Mouse (Mus musculus): ENCODE data around the gene Elmo1. TPM values are rescaled to one million over a fixed set of nuclear protein-coding genes. Genes with fewer than 3 reads are reported as not detected.

The Elmo1 gene
- total RNA-seq, 2 experiments from 2014 or later, result 28.5 to 36.9 TPM

GRCm38 (mm10) chr13:20093307-20094045 is 3.1 kb downstream of the Elmo1 start:
- DNase-seq (ENCODE audit: low spot score in 2 of 2), result no peak

GRCm38 (mm10) chr13:20094916-20095700 is 4.7 kb downstream of the Elmo1 start:
- DNase-seq (ENCODE audit: low spot score in 2 of 2), result no peak

GRCm38 (mm10) chr13:20097006-20097617 is 6.7 kb downstream of the Elmo1 start:
- no peak for DNase-seq (ENCODE audit: low spot score in 2 of 2)

GRCm38 (mm10) chr13:20097934-20098593 is 7.7 kb downstream of the Elmo1 start:
- DNase-seq (ENCODE audit: low spot score in 2 of 2), result no peak

- no peak for DNase-seq (ENCODE audit: low spot score in 2 of 2)
Observed at GRCm38 (mm10) chr13:20098594-20098965, 8.2 kb downstream of the Elmo1 start.

GRCm38 (mm10) chr13:20099546-20099945 is 9.2 kb downstream of the Elmo1 start:
- DNase-seq (ENCODE audit: low spot score in 2 of 2), result peak in 1 of 2 experiments; percentile 39

- no peak for DNase-seq (ENCODE audit: low spot score in 2 of 2)
Observed at GRCm38 (mm10) chr13:20100357-20100756, 10.0 kb downstream of the Elmo1 start.

GRCm38 (mm10) chr13:20101691-20102090 is 11.3 kb downstream of the Elmo1 start:
- no peak for DNase-seq (ENCODE audit: low spot score in 2 of 2)

- DNase-seq (ENCODE audit: low spot score in 2 of 2), result no peak
Observed at GRCm38 (mm10) chr13:20104791-20105190, 14.4 kb downstream of the Elmo1 start.

- no peak for DNase-seq (ENCODE audit: low spot score in 2 of 2)
Observed at GRCm38 (mm10) chr13:20105996-20106395, 15.6 kb downstream of the Elmo1 start.

- DNase-seq (ENCODE audit: low spot score in 2 of 2), result no peak
Observed at GRCm38 (mm10) chr13:20107953-20108498, 17.6 kb downstream of the Elmo1 start.

- DNase-seq (ENCODE audit: low spot score in 2 of 2), result no peak
Observed at GRCm38 (mm10) chr13:20108956-20109355, 18.6 kb downstream of the Elmo1 start.

GRCm38 (mm10) chr13:20109446-20109845 is 19.1 kb downstream of the Elmo1 start:
- no peak for DNase-seq (ENCODE audit: low spot score in 2 of 2)

GRCm38 (mm10) chr13:20109987-20110680 is 19.7 kb downstream of the Elmo1 start:
- no peak for DNase-seq (ENCODE audit: low spot score in 2 of 2)

GRCm38 (mm10) chr13:20111256-20111800 is 20.9 kb downstream of the Elmo1 start:
- no peak for DNase-seq (ENCODE audit: low spot score in 2 of 2)

- DNase-seq (ENCODE audit: low spot score in 2 of 2), result no peak
Observed at GRCm38 (mm10) chr13:20115131-20115907, 24.9 kb downstream of the Elmo1 start.

GRCm38 (mm10) chr13:20116019-20116418 is 25.6 kb downstream of the Elmo1 start:
- no peak for DNase-seq (ENCODE audit: low spot score in 2 of 2)

- no peak for DNase-seq (ENCODE audit: low spot score in 2 of 2)
Observed at GRCm38 (mm10) chr13:20116868-20117510, 26.6 kb downstream of the Elmo1 start.

- no peak for DNase-seq (ENCODE audit: low spot score in 2 of 2)
Observed at GRCm38 (mm10) chr13:20117691-20118090, 27.3 kb downstream of the Elmo1 start.
